Mouse (Mus musculus) myocyte (in vitro differentiated cells): ENCODE measurements around the gene Ung.

Experiments
- CEBPB ChIP-seq: IDR thresholded peaks from 2 replicates; pipeline ENCODE4 v1.6.1; 2011; ENCODE audit warnings: mild to moderate bottlenecking, moderate library complexity; ENCODE audit not compliant: poor library complexity, insufficient read depth, severe bottlenecking
- E2F4 ChIP-seq: IDR thresholded peaks from one replicate; pipeline ENCODE4 v1.6.1; 2011; ENCODE audit warnings: mild to moderate bottlenecking, control low read depth, moderate library complexity; ENCODE audit not compliant: insufficient read depth
- MAX ChIP-seq: IDR thresholded peaks from one replicate; pipeline ENCODE4 v1.6.1; 2011; ENCODE audit warnings: low read depth, mild to moderate bottlenecking, control low read depth
- MYOD1 ChIP-seq, 3 experiments: IDR thresholded peaks; one replicate each; pipeline ENCODE4 v1.6.1; 2011; ENCODE audit warnings: control low read depth in 2 of 3, low read depth in 2 of 3, mild to moderate bottlenecking in 2 of 3, moderate library complexity in 1 of 3; ENCODE audit not compliant: insufficient read length in 2 of 3, control insufficient read depth in 1 of 3
- MYOG ChIP-seq, 3 experiments: IDR thresholded peaks; one replicate each; pipeline ENCODE4 v1.6.1; 2011; ENCODE audit warnings: control low read depth in 2 of 3, low read depth in 2 of 3, mild to moderate bottlenecking in 2 of 3; ENCODE audit not compliant: insufficient read length in 2 of 3, control insufficient read depth in 1 of 3, insufficient read depth in 1 of 3
- POLR2A ChIP-seq: IDR thresholded peaks from one replicate; pipeline ENCODE4 v1.6.1; 2011; ENCODE audit warnings: low read depth, mild to moderate bottlenecking, control low read depth, moderate library complexity; ENCODE audit not compliant: insufficient read length
- POLR2AphosphoS2 ChIP-seq: IDR thresholded peaks from one replicate; pipeline ENCODE4 v1.6.1; 2011; ENCODE audit warnings: low read depth, control low read depth; ENCODE audit not compliant: insufficient read length
- REST ChIP-seq: IDR thresholded peaks from one replicate; pipeline ENCODE4 v1.6.1; 2011; ENCODE audit warnings: mild to moderate bottlenecking, control low read depth, moderate library complexity; ENCODE audit not compliant: insufficient read depth, insufficient read length
- SRF ChIP-seq: IDR thresholded peaks from one replicate; pipeline ENCODE4 v1.6.1; 2011; ENCODE audit warnings: low read depth; ENCODE audit not compliant: control insufficient read depth, insufficient read length
- TCF12 ChIP-seq: IDR thresholded peaks from one replicate; pipeline ENCODE4 v1.6.1; 2011; ENCODE audit warnings: mild to moderate bottlenecking, control low read depth; ENCODE audit not compliant: poor library complexity, insufficient read depth, severe bottlenecking
- TCF3 ChIP-seq: IDR thresholded peaks from one replicate; pipeline ENCODE4 v1.6.1; 2011; ENCODE audit warnings: low read depth, control low read depth; ENCODE audit not compliant: insufficient read length
- USF1 ChIP-seq: IDR thresholded peaks from one replicate; pipeline ENCODE4 v1.6.1; 2011; ENCODE audit warnings: low read depth, mild to moderate bottlenecking, control low read depth, moderate library complexity

- TF ChIP-seq POLR2A (no peak), MYOD1 (IDR thresholded peaks at IDR 0.05; ENCODE audit: control insufficient read depth in 1 of 3, insufficient read length in 2 of 3, low read depth in 2 of 3) (no peak), TCF12 (no peak), USF1 (no peak), MAX (no peak), POLR2AphosphoS2 (no peak), TCF3 (no peak), E2F4 (no peak), CEBPB (no peak), MYOG (IDR thresholded peaks at IDR 0.05; ENCODE audit: control insufficient read depth in 1 of 3, insufficient read depth in 1 of 3, insufficient read length in 2 of 3, low read depth in 2 of 3) (no peak), SRF (no peak), REST (no peak)
These were observed 3.5 kb upstream of the Ung start for GRCm38 (mm10) chr5:114126499-114127244.
